Mouse (Mus musculus) neural tube, embryonic 11.5 days (tissue): ENCODE measurements at regions not wholly inside any gene's neighbourhood (a gene's known extent, or its start where the extent isn't known, plus 50 kb on each side); places are given as distances from the start of the nearest gene placed in this dataset.

Source experiments
- ATAC-seq: fragments of 200-750 bp; cut with Nextera tagmentation; 2 replicates; pipeline ENCODE4 v1.8.0; 2017; ENCODE audit warnings: moderate number of reproducible peaks, mild to moderate bottlenecking, moderate TSS enrichment, moderate library complexity; ENCODE audit not compliant: insufficient read depth, low FRiP score, low TSS enrichment
- DNase-seq: peaks from one replicate; pipeline ENCODE4 v3.0.0-alpha.2; 2015; ENCODE audit warnings: low spot score
- H3K27ac ChIP-seq: fragments of 300-500 bp; sonication (generic); 2 replicates; pipeline ENCODE4 v1.5.1; 2014; ENCODE audit warnings: low read depth, mild to moderate bottlenecking, low read length
- H3K27me3 ChIP-seq: fragments of 300-500 bp; sonication (generic); 2 replicates; pipeline ENCODE4 v1.6.1; 2014; ENCODE audit warnings: mild to moderate bottlenecking, low read length, mixed read lengths; ENCODE audit not compliant: control insufficient read depth, insufficient read depth
- H3K36me3 ChIP-seq: fragments of 300-500 bp; sonication (generic); 2 replicates; pipeline ENCODE4 v1.6.1; 2014; ENCODE audit warnings: mild to moderate bottlenecking, low read length, moderate library complexity, mixed read lengths; ENCODE audit not compliant: control insufficient read depth, insufficient read depth
- H3K4me1 ChIP-seq: fragments of 300-500 bp; sonication (generic); 2 replicates; pipeline ENCODE4 v1.6.1; 2014; ENCODE audit warnings: low read length, mixed read lengths; ENCODE audit not compliant: control insufficient read depth, insufficient read depth
- H3K4me2 ChIP-seq: fragments of 300-500 bp; sonication (generic); 2 replicates; pipeline ENCODE4 v1.6.1; 2014; ENCODE audit warnings: low read depth, mild to moderate bottlenecking, moderate library complexity
- H3K4me3 ChIP-seq: fragments of 300-500 bp; sonication (generic); 2 replicates; pipeline ENCODE4 v1.5.1; 2014; ENCODE audit warnings: low read depth, low read length
- H3K9ac ChIP-seq: fragments of 300-500 bp; sonication (generic); 2 replicates; pipeline ENCODE4 v1.6.1; 2014; ENCODE audit warnings: mild to moderate bottlenecking, low read length
- H3K9me3 ChIP-seq: fragments of 300-500 bp; sonication (generic); 2 replicates; pipeline ENCODE4 v1.6.1; 2016; ENCODE audit warnings: low read length; ENCODE audit not compliant: control insufficient read depth
- WGBS: fragments of 180-500 bp; shearing (Covaris S2); extraction: QIAGEN DNeasy Blood & Tissue Kit; methylation state at CpG from one replicate; pipeline ENCODE4 v1.1.7; 2014; 5-methylcytosine and 5-hydroxymethylcytosine counted together

GRCm38 (mm10) chr4:142308271-142308670 lies 69.1 kb upstream of the Kazn start:
- WGBS = 87% methylated on average over 7 of the region's 7 CpGs
- no peak overlapping the region for H3K9ac ChIP-seq
- H3K27ac ChIP-seq = no peak overlapping the region
- DNase-seq = no peak
- H3K4me3 ChIP-seq = no peak overlapping the region
- no peaks in the 10 kb centered on the region for H3K27me3 ChIP-seq
- no peaks in the 10 kb centered on the region for H3K36me3 ChIP-seq
- no peak for ATAC-seq
- H3K4me1 ChIP-seq = no peaks in the 10 kb centered on the region
- H3K9me3 ChIP-seq = no peaks in the 10 kb centered on the region
- no peak overlapping the region for H3K4me2 ChIP-seq

- no peaks in the 10 kb centered on the region for H3K27me3 ChIP-seq
- WGBS = 69% methylated on average over 11 of the region's 11 CpGs
Measured at GRCm38 (mm10) chr4:142307321-142307720, 68.1 kb upstream of the Kazn start.

GRCm38 (mm10) chr4:142306076-142306475 lies 66.9 kb upstream of the Kazn start:
- no peaks in the 10 kb centered on the region for H3K36me3 ChIP-seq
- H3K27ac ChIP-seq = no peak overlapping the region
- no peak overlapping the region for H3K4me2 ChIP-seq
- DNase-seq (no peak), ATAC-seq (no peak)
- 0 out of 2 replicates have a peak, but pooled peaks cover 3% of the 10 kb centered on the region for H3K4me1 ChIP-seq
- H3K9ac ChIP-seq = no peak overlapping the region
- H3K9me3 ChIP-seq = no peaks in the 10 kb centered on the region
- WGBS = 75% methylated on average over 14 of the region's 14 CpGs
- no peak overlapping the region for H3K4me3 ChIP-seq
- H3K27me3 ChIP-seq = no peaks in the 10 kb centered on the region

More at GRCm38 (mm10) chr4:142307321-142307720, 68.1 kb upstream of the Kazn start:
- ATAC-seq (no peak), DNase-seq (no peak)
- H3K4me2 ChIP-seq = no peak overlapping the region
- H3K27ac ChIP-seq = no peak overlapping the region
- H3K4me1 ChIP-seq = no peaks in the 10 kb centered on the region
- no peaks in the 10 kb centered on the region for H3K36me3 ChIP-seq
- H3K4me3 ChIP-seq = no peak overlapping the region
- H3K9ac ChIP-seq = no peak overlapping the region
- H3K9me3 ChIP-seq = no peaks in the 10 kb centered on the region

GRCm38 (mm10) chr4:142303374-142304020 lies 64.3 kb upstream of the Kazn start:
- WGBS = 75% methylated on average over 10 of the region's 10 CpGs
- 0 out of 2 replicates have a peak, but pooled peaks cover 3% of the 10 kb centered on the region for H3K4me1 ChIP-seq
- no peaks in the 10 kb centered on the region for H3K27me3 ChIP-seq
- no peak overlapping the region for H3K4me2 ChIP-seq
- H3K9me3 ChIP-seq = no peaks in the 10 kb centered on the region
- H3K4me3 ChIP-seq = no peak overlapping the region
- H3K36me3 ChIP-seq = no peaks in the 10 kb centered on the region
- no peak for ATAC-seq
- H3K27ac ChIP-seq = no peak overlapping the region
- DNase-seq = no peak
- H3K9ac ChIP-seq = no peak overlapping the region

- ATAC-seq (no peak), DNase-seq (no peak)
- H3K4me1 ChIP-seq = 0 out of 2 replicates have a peak, but pooled peaks cover 3% of the 10 kb centered on the region
- H3K9ac ChIP-seq = no peak overlapping the region
- no peaks in the 10 kb centered on the region for H3K27me3 ChIP-seq
- no peaks in the 10 kb centered on the region for H3K9me3 ChIP-seq
- no peak overlapping the region for H3K27ac ChIP-seq
- no peaks in the 10 kb centered on the region for H3K36me3 ChIP-seq
- H3K4me2 ChIP-seq = no peak overlapping the region
- no peak overlapping the region for H3K4me3 ChIP-seq
- WGBS = 56% methylated on average over 2 of the region's 2 CpGs
Measured at GRCm38 (mm10) chr4:142302724-142303120, 63.5 kb upstream of the Kazn start.

GRCm38 (mm10) chr4:142302041-142302723 lies 63.0 kb upstream of the Kazn start:
- H3K4me2 ChIP-seq = no peak overlapping the region
- H3K27ac ChIP-seq = no peak overlapping the region
- H3K4me3 ChIP-seq = no peak overlapping the region
- DNase-seq (no peak), ATAC-seq (no peak)
- 58% methylated on average over 8 of the region's 8 CpGs for WGBS
- H3K4me1 ChIP-seq = 0 out of 2 replicates have a peak, but pooled peaks cover 3% of the 10 kb centered on the region
- H3K9me3 ChIP-seq = no peaks in the 10 kb centered on the region
- H3K9ac ChIP-seq = no peak overlapping the region
- H3K27me3 ChIP-seq = no peaks in the 10 kb centered on the region
- no peaks in the 10 kb centered on the region for H3K36me3 ChIP-seq

- Histone ChIP-seq H3K36me3 (no peaks in the 10 kb centered on the region), H3K9ac (no peak overlapping the region), H3K27me3 (no peaks in the 10 kb centered on the region), H3K4me1 (0 out of 2 replicates have a peak, but pooled peaks cover 3% of the 10 kb centered on the region), H3K4me3 (no peak overlapping the region), H3K4me2 (no peak overlapping the region), H3K27ac (no peak overlapping the region), H3K9me3 (no peaks in the 10 kb centered on the region)
- ATAC-seq (no peak), DNase-seq (no peak)
- WGBS = 80% methylated on average over 10 of the region's 10 CpGs
Measured at GRCm38 (mm10) chr4:142298770-142299337, 59.7 kb upstream of the Kazn start.

GRCm38 (mm10) chr4:142292760-142293159 lies 53.6 kb upstream of the Kazn start:
- WGBS = 87% methylated on average over 7 of the region's 7 CpGs
- H3K4me2 ChIP-seq = no peak overlapping the region

More at GRCm38 (mm10) chr4:142292760-142293159, 53.6 kb upstream of the Kazn start:
- DNase-seq (no peak), ATAC-seq (no peak)
- H3K4me3 ChIP-seq = no peak overlapping the region
- H3K9ac ChIP-seq = no peak overlapping the region
- H3K9me3 ChIP-seq = no peaks in the 10 kb centered on the region
- H3K27me3 ChIP-seq = no peaks in the 10 kb centered on the region
- H3K4me1 ChIP-seq = no peaks in the 10 kb centered on the region
- no peak overlapping the region for H3K27ac ChIP-seq
- no peaks in the 10 kb centered on the region for H3K36me3 ChIP-seq
